Mouse (Mus musculus) olfactory bulb, adult 2 months (tissue): ENCODE measurements around the gene Adamtsl1. TPM values are rescaled to one million over a fixed set of nuclear protein-coding genes. Genes with fewer than 3 reads are reported as not detected.

Experiments
- H3K27ac ChIP-seq: fragments of 200-500 bp; 2 replicates; pipeline ENCODE4 v1.5.1; 2012; ENCODE audit warnings: low read depth, low read length; ENCODE audit not compliant: insufficient read depth
- H3K4me1 ChIP-seq: fragments of 200-500 bp; 2 replicates; pipeline ENCODE4 v1.6.1; 2012; ENCODE audit warnings: low read length; ENCODE audit not compliant: control insufficient read depth, insufficient read depth
- H3K4me3 ChIP-seq: fragments of 200-500 bp; 2 replicates; pipeline ENCODE4 v1.5.1; 2012; ENCODE audit warnings: mild to moderate bottlenecking, low read depth, low read length, moderate library complexity; ENCODE audit not compliant: insufficient read depth
- CTCF ChIP-seq: fragments of 200-500 bp; IDR thresholded peaks from 2 replicates; pipeline ENCODE4 v1.5.1; 2012; ENCODE audit warnings: low read depth, mild to moderate bottlenecking, low read length, moderate library complexity; ENCODE audit not compliant: insufficient read depth
- POLR2A ChIP-seq: fragments of 200-500 bp; IDR thresholded peaks from 2 replicates; pipeline ENCODE4 v1.6.1; 2012; ENCODE audit warnings: mild to moderate bottlenecking, low read depth, low read length, moderate library complexity; ENCODE audit not compliant: insufficient read depth
- WGBS: fragments of 180-500 bp; shearing (Covaris S2); methylation state at CpG from one replicate; pipeline ENCODE4 v1.1.7; 2018; 5-methylcytosine and 5-hydroxymethylcytosine counted together
- polyA plus RNA-seq: library from polyadenylated mRNA; stranded (reverse); fragments of >200 nt; gene quantifications from 2 replicates; pipeline ENCODE4 v1.2.4, GENCODE M21; 2012; ENCODE audit warnings: low replicate concordance; ENCODE audit not compliant: missing spikeins, insufficient read depth, insufficient read length

Gene Adamtsl1
- polyA plus RNA-seq, 1 experiment = not detected

GRCm38 (mm10) chr4:85957879-85958278 is 443.9 kb downstream of the Adamtsl1 start:
- Histone ChIP-seq H3K27ac (no peak overlapping the region), H3K4me1 (no peaks in the 10 kb centered on the region), H3K4me3 (no peak overlapping the region)
- WGBS = 64% methylated on average over 1 of the region's 1 CpGs
- TF ChIP-seq POLR2A = no peak
- no peak for TF ChIP-seq CTCF

GRCm38 (mm10) chr4:85959019-85959418 is 445.0 kb downstream of the Adamtsl1 start:
- no peak overlapping the region for H3K27ac ChIP-seq
- no peaks in the 10 kb centered on the region for H3K4me1 ChIP-seq
- no peak overlapping the region for H3K4me3 ChIP-seq
- TF ChIP-seq CTCF = no peak
- TF ChIP-seq POLR2A = no peak
- WGBS = 66% methylated on average over 2 of the region's 2 CpGs

GRCm38 (mm10) chr4:85976188-85976587 is 462.2 kb downstream of the Adamtsl1 start:
- Histone ChIP-seq H3K4me3 (no peak overlapping the region), H3K27ac (no peak overlapping the region), H3K4me1 (no peaks in the 10 kb centered on the region)
- WGBS = 74% methylated on average over 3 of the region's 3 CpGs
- TF ChIP-seq POLR2A = no peak
- no peak for TF ChIP-seq CTCF

- WGBS = 83% methylated on average over 10 of the region's 10 CpGs
- no peaks in the 10 kb centered on the region for H3K4me1 ChIP-seq
- no peak for TF ChIP-seq POLR2A
- no peak overlapping the region for H3K27ac ChIP-seq
- no peak overlapping the region for H3K4me3 ChIP-seq
Measured at GRCm38 (mm10) chr4:85979206-85979605, 465.2 kb downstream of the Adamtsl1 start.

- TF ChIP-seq POLR2A (no peak), CTCF (no peak)
- Histone ChIP-seq H3K4me1 (no peaks in the 10 kb centered on the region), H3K4me3 (no peak overlapping the region), H3K27ac (no peak overlapping the region)
- 64% methylated on average over 5 of the region's 5 CpGs for WGBS
Measured at GRCm38 (mm10) chr4:86006596-86006995, 492.6 kb downstream of the Adamtsl1 start.

- no peaks in the 10 kb centered on the region for H3K4me1 ChIP-seq
- WGBS = 89% methylated on average over 3 of the region's 3 CpGs
Measured at GRCm38 (mm10) chr4:86013640-86014039, 499.7 kb downstream of the Adamtsl1 start.

GRCm38 (mm10) chr4:86018928-86019327 is 505.0 kb downstream of the Adamtsl1 start:
- no peak overlapping the region for H3K4me3 ChIP-seq
- H3K27ac ChIP-seq = no peak overlapping the region
- H3K4me1 ChIP-seq = peaks cover 5% of the 10 kb centered on the region; the same call in 1 of the 2 replicates
- no peak for TF ChIP-seq POLR2A
- no peak for TF ChIP-seq CTCF
- 90% methylated on average over 1 of the region's 1 CpGs for WGBS

More at GRCm38 (mm10) chr4:86013640-86014039, 499.7 kb downstream of the Adamtsl1 start:
- no peak for TF ChIP-seq CTCF
- no peak for TF ChIP-seq POLR2A
- no peak overlapping the region for H3K27ac ChIP-seq
- no peak overlapping the region for H3K4me3 ChIP-seq

GRCm38 (mm10) chr4:86019586-86019985 is 505.6 kb downstream of the Adamtsl1 start:
- WGBS = 60% methylated on average over 4 of the region's 4 CpGs
- Histone ChIP-seq H3K4me3 (no peak overlapping the region), H3K27ac (no peak overlapping the region)

GRCm38 (mm10) chr4:86020372-86021090 is 506.6 kb downstream of the Adamtsl1 start:
- TF ChIP-seq POLR2A (no peak), CTCF (no peak)
- no peak overlapping the region for H3K27ac ChIP-seq
- 38% methylated on average over 10 of the region's 10 CpGs for WGBS

More at GRCm38 (mm10) chr4:86019586-86019985, 505.6 kb downstream of the Adamtsl1 start:
- TF ChIP-seq POLR2A (no peak), CTCF (no peak)
- H3K4me1 ChIP-seq = peaks cover 5% of the 10 kb centered on the region; the same call in 1 of the 2 replicates

GRCm38 (mm10) chr4:86024573-86025160 is 510.7 kb downstream of the Adamtsl1 start:
- no peak overlapping the region for H3K4me3 ChIP-seq
- TF ChIP-seq CTCF (0 out of 2 replicates have a peak, but pooled peaks have one; percentile 16), POLR2A (no peak)
- 75% methylated on average over 8 of the region's 8 CpGs for WGBS
- H3K27ac ChIP-seq = no peak overlapping the region
- peaks cover 5% of the 10 kb centered on the region; the same call in 1 of the 2 replicates for H3K4me1 ChIP-seq

More at GRCm38 (mm10) chr4:86020372-86021090, 506.6 kb downstream of the Adamtsl1 start:
- H3K4me1 ChIP-seq = peaks cover 5% of the 10 kb centered on the region; the same call in 1 of the 2 replicates
- no peak overlapping the region for H3K4me3 ChIP-seq
